Comparison of ENCODE assay signal across 16 mouse cellular contexts in genomic region chr4:152260451-152260850, GRCm38 (mm10). TPM values are rescaled to one million over a fixed set of nuclear protein-coding genes. Genes with fewer than 3 reads are reported as not detected.
DNase-seq lines count a peak whose midpoint lies in the region; ATAC-seq lines count a peak whose summit lies in the region.
"Had no signal": no experiment of that assay in that cellular context is flagged by ENCODE, and none has a peak within 500 bp of the region (broad histone marks: within the 10 kb centered on the region; RNA-seq: fewer than 3 reads in every experiment).

No protein-coding gene starts in this region.

- peak; percentile 16 for ATAC-seq in granulocyte monocyte progenitor cell, adult 5-6 weeks (replicated peaks; ENCODE audit: poor library complexity, severe bottlenecking)
- no peak for ATAC-seq in megakaryocyte-erythroid progenitor cell, adult 5-6 weeks (replicated peaks; ENCODE audit: low FRiP score, low TSS enrichment, poor library complexity, severe bottlenecking)

- peak; percentile 93 for DNase-seq in heart, adult 11 months
- DNase-seq in heart, postnatal 10 days = no peak
- DNase-seq in 416B (ENCODE audit: low read depth) = peak; percentile 86
- DNase-seq in NIH3T3 (ENCODE audit: low read depth) = peak; percentile 54
- DNase-seq in adipocyte (ENCODE audit: low spot score) = no peak
- no peak for DNase-seq in layer of hippocampus, postnatal 25 days (ENCODE audit: extremely low spot score in 1 of 2, low spot score in 1 of 2)
- DNase-seq: gastrocnemius, postnatal 36 days; kidney, adult 11 months; liver; thymus, adult 18-20 months; thymus, postnatal 36 days had no signal

- intact Hi-C loops in heart, postnatal 10 days (cut with DNase I) = no loop called here

RNA-seq across cellular contexts. Expression of gene Gpr153, which starts 13.6 kb away (rescaled TPM):
- total RNA-seq in heart, postnatal 10 days (2021) = 10 to 100 TPM; 30.2 to 31.3 TPM
- not detected in 2 replicates for total RNA-seq in granulocyte monocyte progenitor cell, adult 5-6 weeks (2014; fragmentation: Nextera tagmentation)
- total RNA-seq in granulocyte monocyte progenitor cell, adult 5-6 weeks (2017) = not detected in 2 replicates
- total RNA-seq in layer of hippocampus, postnatal 25 days (2021) = 1 to 10 TPM; 5.4 to 6.0 TPM
- total RNA-seq in megakaryocyte-erythroid progenitor cell, adult 5-6 weeks (2014; fragmentation: Nextera tagmentation) = not detected in 2 replicates
- total RNA-seq in megakaryocyte-erythroid progenitor cell, adult 5-6 weeks (2017) = not detected in 2 replicates

RNA-seq across cellular contexts. Expression of gene Hes3, which starts 31.0 kb away (rescaled TPM):
- not detected for total RNA-seq in heart, postnatal 10 days (2021)
- total RNA-seq in granulocyte monocyte progenitor cell, adult 5-6 weeks (2014; fragmentation: Nextera tagmentation) = not detected in 2 replicates
- not detected in 2 replicates for total RNA-seq in granulocyte monocyte progenitor cell, adult 5-6 weeks (2017)
- not detected for total RNA-seq in layer of hippocampus, postnatal 25 days (2021)
- not detected in 2 replicates for total RNA-seq in megakaryocyte-erythroid progenitor cell, adult 5-6 weeks (2014; fragmentation: Nextera tagmentation)
- not detected in 2 replicates for total RNA-seq in megakaryocyte-erythroid progenitor cell, adult 5-6 weeks (2017)
- total RNA-seq: gastrocnemius, postnatal 36 days; heart, postnatal 25 days; layer of hippocampus, postnatal 14 days; monocyte, adult 5-6 weeks had no signal

RNA-seq across cellular contexts. Expression of gene Icmt, which starts 36.6 kb away (rescaled TPM):
- 10 to 100 TPM; 27.3 to 33.4 TPM for total RNA-seq in heart, postnatal 10 days (2021)
- 14.3 and 17.9 TPM in 2 replicates for total RNA-seq in granulocyte monocyte progenitor cell, adult 5-6 weeks (2014; fragmentation: Nextera tagmentation)
- 13.0 and 13.9 TPM in 2 replicates for total RNA-seq in granulocyte monocyte progenitor cell, adult 5-6 weeks (2017)
- 10 to 100 TPM; 38.9 to 45.1 TPM for total RNA-seq in layer of hippocampus, postnatal 25 days (2021)
- 23.1 and 26.7 TPM in 2 replicates for total RNA-seq in megakaryocyte-erythroid progenitor cell, adult 5-6 weeks (2014; fragmentation: Nextera tagmentation)
- total RNA-seq in megakaryocyte-erythroid progenitor cell, adult 5-6 weeks (2017) = 12.6 and 12.9 TPM in 2 replicates

RNA-seq across cellular contexts. Expression of gene Rnf207, which starts 58.3 kb away (rescaled TPM):
- total RNA-seq in heart, postnatal 10 days (2021) = 100 to 1,000 TPM in 1 of 2 experiments, 10 to 100 TPM in 1; 95.9 to 112 TPM
- total RNA-seq in granulocyte monocyte progenitor cell, adult 5-6 weeks (2014; fragmentation: Nextera tagmentation) = not detected in 2 replicates
- total RNA-seq in granulocyte monocyte progenitor cell, adult 5-6 weeks (2017) = not detected in 2 replicates
- 1 to 10 TPM; 2.6 to 5.8 TPM for total RNA-seq in layer of hippocampus, postnatal 25 days (2021)
- total RNA-seq in megakaryocyte-erythroid progenitor cell, adult 5-6 weeks (2014; fragmentation: Nextera tagmentation) = not detected in 2 replicates
- total RNA-seq in megakaryocyte-erythroid progenitor cell, adult 5-6 weeks (2017) = 0.38 TPM in 1 of 2 replicates, not detected in the other
- total RNA-seq: gastrocnemius, postnatal 36 days; monocyte, adult 5-6 weeks had no signal

Comparison
In these comparisons a context has a peak if more than half of its experiments do, and no peak if none do; other contexts are left out.
1. DNase-seq: peak in heart, adult 11 months (single experiment), 416B (single experiment) and NIH3T3 (single experiment); none in heart, postnatal 10 days (0 of 2), adipocyte (single experiment) and layer of hippocampus, postnatal 25 days (0 of 2).
2. RNA of gene Gpr153, which starts 13.6 kb away (total RNA-seq): 30.2 to 31.3 TPM in heart, postnatal 10 days and 5.4 to 6.0 TPM in layer of hippocampus, postnatal 25 days; not detected in granulocyte monocyte progenitor cell, adult 5-6 weeks and not detected in megakaryocyte-erythroid progenitor cell, adult 5-6 weeks; every median in the first group is over 4 times any median in the second.